Mouse (Mus musculus) olfactory bulb, adult 2 months (tissue): ENCODE results near the gene Stk10. TPM values are rescaled to one million over a fixed set of nuclear protein-coding genes. Genes with fewer than 3 reads are reported as not detected.

Source experiments
- H3K27ac ChIP-seq: fragments of 200-500 bp; 2 replicates; pipeline ENCODE4 v1.5.1; 2012; ENCODE audit warnings: low read depth, low read length; ENCODE audit not compliant: insufficient read depth
- H3K4me1 ChIP-seq: fragments of 200-500 bp; 2 replicates; pipeline ENCODE4 v1.6.1; 2012; ENCODE audit warnings: low read length; ENCODE audit not compliant: control insufficient read depth, insufficient read depth
- H3K4me3 ChIP-seq: fragments of 200-500 bp; 2 replicates; pipeline ENCODE4 v1.5.1; 2012; ENCODE audit warnings: mild to moderate bottlenecking, low read depth, low read length, moderate library complexity; ENCODE audit not compliant: insufficient read depth
- CTCF ChIP-seq: fragments of 200-500 bp; IDR thresholded peaks from 2 replicates; pipeline ENCODE4 v1.5.1; 2012; ENCODE audit warnings: low read depth, mild to moderate bottlenecking, low read length, moderate library complexity; ENCODE audit not compliant: insufficient read depth
- POLR2A ChIP-seq: fragments of 200-500 bp; IDR thresholded peaks from 2 replicates; pipeline ENCODE4 v1.6.1; 2012; ENCODE audit warnings: mild to moderate bottlenecking, low read depth, low read length, moderate library complexity; ENCODE audit not compliant: insufficient read depth
- WGBS: fragments of 180-500 bp; shearing (Covaris S2); methylation state at CpG from one replicate; pipeline ENCODE4 v1.1.7; 2018; 5-methylcytosine and 5-hydroxymethylcytosine counted together
- polyA plus RNA-seq: library from polyadenylated mRNA; stranded (reverse); fragments of >200 nt; gene quantifications from 2 replicates; pipeline ENCODE4 v1.2.4, GENCODE M21; 2012; ENCODE audit warnings: low replicate concordance; ENCODE audit not compliant: missing spikeins, insufficient read depth, insufficient read length

Stk10 gene
- polyA plus RNA-seq, 1 experiment = not detected

- Histone ChIP-seq H3K27ac (no peak overlapping the region), H3K4me3 (no peak overlapping the region), H3K4me1 (peaks cover 3% of the 10 kb centered on the region)
- WGBS = 77% methylated on average over 7 of the region's 7 CpGs
- TF ChIP-seq CTCF (no peak), POLR2A (no peak)
Observed at GRCm38 (mm10) chr11:32650893-32651590, 117.9 kb downstream of the Stk10 start.

GRCm38 (mm10) chr11:32651723-32652122, 118.6 kb downstream of the Stk10 start:
- H3K27ac ChIP-seq = no peak overlapping the region
- 50% methylated on average over 1 of the region's 1 CpGs for WGBS
- H3K4me1 ChIP-seq = peaks cover 3% of the 10 kb centered on the region
- no peak overlapping the region for H3K4me3 ChIP-seq
- no peak for TF ChIP-seq POLR2A
- no peak for TF ChIP-seq CTCF

GRCm38 (mm10) chr11:32662082-32662656, 129.1 kb downstream of the Stk10 start:
- no peak for TF ChIP-seq POLR2A
- no peak for TF ChIP-seq CTCF
- peaks cover 2% of the 10 kb centered on the region; the same call in 1 of the 2 replicates for H3K4me1 ChIP-seq
- no peak overlapping the region for H3K27ac ChIP-seq
- WGBS = 80% methylated on average over 1 of the region's 1 CpGs
- H3K4me3 ChIP-seq = no peak overlapping the region

- TF ChIP-seq CTCF (no peak), POLR2A (no peak)
- H3K4me3 ChIP-seq = no peak overlapping the region
- H3K27ac ChIP-seq = no peak overlapping the region
- H3K4me1 ChIP-seq = peaks cover 7% of the 10 kb centered on the region; the same call in 1 of the 2 replicates
- 74% methylated on average over 3 of the region's 3 CpGs for WGBS
Observed at GRCm38 (mm10) chr11:32665639-32666038, 132.5 kb downstream of the Stk10 start.

GRCm38 (mm10) chr11:32666983-32667382, 133.9 kb downstream of the Stk10 start:
- peaks cover 7% of the 10 kb centered on the region; the same call in 1 of the 2 replicates for H3K4me1 ChIP-seq
- H3K27ac ChIP-seq = no peak overlapping the region
- H3K4me3 ChIP-seq = no peak overlapping the region
- no peak for TF ChIP-seq POLR2A
- no peak for TF ChIP-seq CTCF

- 95% methylated on average over 4 of the region's 4 CpGs for WGBS
- TF ChIP-seq CTCF (no peak), POLR2A (no peak)
- Histone ChIP-seq H3K4me1 (peaks cover 7% of the 10 kb centered on the region; the same call in 1 of the 2 replicates), H3K27ac (no peak overlapping the region), H3K4me3 (no peak overlapping the region)
Observed at GRCm38 (mm10) chr11:32671480-32671879, 138.4 kb downstream of the Stk10 start.

Other genes with a start within 250 kb of the Stk10 start
- gene Hba-a1, start 249.8 kb upstream of the Stk10 start, polyA plus RNA-seq = not detected in 2 replicates
- gene Hbq1b, start 246.3 kb upstream of the Stk10 start, polyA plus RNA-seq = not detected in 2 replicates
- gene Hba-a2, start 236.8 kb upstream of the Stk10 start, polyA plus RNA-seq = not detected in 2 replicates
- gene Hbq1a, start 233.2 kb upstream of the Stk10 start, polyA plus RNA-seq = not detected in 2 replicates
- gene Sh3pxd2b, start 185.5 kb upstream of the Stk10 start, polyA plus RNA-seq = not detected in 2 replicates
- not detected in 2 replicates for gene Ubtd2, start 77.9 kb upstream of the Stk10 start, polyA plus RNA-seq
- not detected in 2 replicates for gene Efcab9, start 1.2 kb upstream of the Stk10 start, polyA plus RNA-seq
- gene Fbxw11, start 109.4 kb downstream of the Stk10 start, polyA plus RNA-seq = not detected in 2 replicates